Mouse (Mus musculus): ENCODE results near the gene Ppp4r3a.

- TF ChIP-seq POLR2A (IDR thresholded peaks at IDR 0.05; ENCODE audit: borderline replicate concordance, extremely low read depth, low read depth, low read length), result no peak
- no peak for TF ChIP-seq CTCF (IDR thresholded peaks at IDR 0.05; ENCODE audit: insufficient read depth, low read length)
Measured at GRCm38 (mm10) chr12:100999061-100999954, 84.2 kb downstream of the Ppp4r3a start.
